Mouse (Mus musculus): ENCODE data around the gene Gm20604. TPM values are rescaled to one million over a fixed set of nuclear protein-coding genes. Genes with fewer than 3 reads are reported as not detected.

The Gm20604 gene
- polyA plus RNA-seq, 1 experiment from 2014 or later, result 31.0 TPM

GRCm38 (mm10) chr12:102761668-102762067 lies 3.2 kb upstream of the Gm20604 start:
- no peak overlapping the region for H3K4me3 ChIP-seq
- H3K9me3 ChIP-seq, result no peaks in the 10 kb centered on the region
- H3K4me1 ChIP-seq, result peaks cover 21% of the 10 kb centered on the region
- 91% methylated on average over 3 of the region's 3 CpGs for WGBS
- no peak overlapping the region for H3K27ac ChIP-seq (replicated peaks)
- H3K27me3 ChIP-seq (replicated peaks; ENCODE audit: low read depth, poor library complexity, severe bottlenecking), result no peaks in the 10 kb centered on the region
- no peak for DNase-seq (ENCODE audit: low spot score)
- peaks cover 41% of the 10 kb centered on the region for H3K36me3 ChIP-seq (replicated peaks)

GRCm38 (mm10) chr12:102758936-102759335 lies 464 bp upstream of the Gm20604 start:
- H3K27ac ChIP-seq (replicated peaks), result peak overlapping the region; percentile 63; the same call in 1 of the 2 replicates
- H3K4me1 ChIP-seq, result peaks cover 27% of the 10 kb centered on the region
- no peaks in the 10 kb centered on the region for H3K27me3 ChIP-seq (replicated peaks; ENCODE audit: low read depth, poor library complexity, severe bottlenecking)
- H3K4me3 ChIP-seq, result peak overlapping the region; percentile 81
- H3K36me3 ChIP-seq (replicated peaks), result peaks cover 42% of the 10 kb centered on the region
- DNase-seq (ENCODE audit: low spot score), result no peak
- WGBS, result 5% methylated on average over 5 of the region's 5 CpGs
- H3K9me3 ChIP-seq, result no peaks in the 10 kb centered on the region

- Histone ChIP-seq H3K36me3 (replicated peaks) (peaks cover 42% of the 10 kb centered on the region), H3K27me3 (replicated peaks; ENCODE audit: low read depth, poor library complexity, severe bottlenecking) (no peaks in the 10 kb centered on the region), H3K27ac (replicated peaks) (peak within 1 kb of the TSS; percentile 93), H3K4me3 (peak within 1 kb of the TSS; percentile 81), H3K4me1 (peaks cover 27% of the 10 kb centered on the region), H3K9me3 (no peaks in the 10 kb centered on the region)
- peak; percentile 98 for DNase-seq (ENCODE audit: low spot score)
- WGBS, result under 1% methylated on average over 73 of the region's 73 CpGs
Measured at GRCm38 (mm10) chr12:102757689-102758402, 626 bp downstream of the Gm20604 start, which contains the start of the genes Gm28051, Gon7 and Ubr7. Gm28051 (minus strand) TSS chr12:102757765. Gon7 (minus strand) TSS chr12:102757803. Ubr7 (plus strand) TSS chr12:102757967.

- Histone ChIP-seq H3K4me1 (peaks cover 27% of the 10 kb centered on the region), H3K9me3 (no peaks in the 10 kb centered on the region), H3K27ac (replicated peaks) (peak overlapping the region; percentile 93), H3K27me3 (replicated peaks; ENCODE audit: low read depth, poor library complexity, severe bottlenecking) (no peaks in the 10 kb centered on the region), H3K36me3 (replicated peaks) (peaks cover 42% of the 10 kb centered on the region), H3K4me3 (peak overlapping the region; percentile 81)
- no peak for DNase-seq (ENCODE audit: low spot score)
- 2% methylated on average over 46 of the region's 46 CpGs for WGBS
Measured at GRCm38 (mm10) chr12:102757055-102757688, 1.3 kb downstream of the Gm20604 start.

GRCm38 (mm10) chr12:102756304-102756703 lies 2.2 kb downstream of the Gm20604 start:
- H3K27ac ChIP-seq (replicated peaks), result no peak overlapping the region
- H3K36me3 ChIP-seq (replicated peaks), result peaks cover 43% of the 10 kb centered on the region
- WGBS, result 88% methylated on average over 7 of the region's 7 CpGs
- DNase-seq (ENCODE audit: low spot score), result peak; percentile 35
- H3K27me3 ChIP-seq (replicated peaks; ENCODE audit: low read depth, poor library complexity, severe bottlenecking), result no peaks in the 10 kb centered on the region
- H3K4me1 ChIP-seq, result peaks cover 27% of the 10 kb centered on the region
- peak overlapping the region; percentile 81 for H3K4me3 ChIP-seq
- no peaks in the 10 kb centered on the region for H3K9me3 ChIP-seq

- Histone ChIP-seq H3K4me3 (no peak overlapping the region), H3K9me3 (no peaks in the 10 kb centered on the region), H3K27ac (replicated peaks) (no peak overlapping the region), H3K4me1 (peaks cover 13% of the 10 kb centered on the region), H3K27me3 (replicated peaks; ENCODE audit: low read depth, poor library complexity, severe bottlenecking) (no peaks in the 10 kb centered on the region), H3K36me3 (replicated peaks) (peaks cover 47% of the 10 kb centered on the region)
- DNase-seq (ENCODE audit: low spot score), result no peak
- WGBS, result 90% methylated on average over 3 of the region's 3 CpGs
Measured at GRCm38 (mm10) chr12:102748256-102748655, 10.2 kb downstream of the Gm20604 start.

- Histone ChIP-seq H3K9me3 (no peaks in the 10 kb centered on the region), H3K4me3 (peak overlapping the region; percentile 94), H3K27me3 (replicated peaks; ENCODE audit: low read depth, poor library complexity, severe bottlenecking) (no peaks in the 10 kb centered on the region), H3K4me1 (peaks cover 25% of the 10 kb centered on the region), H3K36me3 (replicated peaks) (peaks cover 48% of the 10 kb centered on the region), H3K27ac (replicated peaks) (no peak overlapping the region)
- DNase-seq (ENCODE audit: low spot score), result no peak
- 69% methylated on average over 6 of the region's 6 CpGs for WGBS
Measured at GRCm38 (mm10) chr12:102744839-102745238, 13.6 kb downstream of the Gm20604 start.

- Histone ChIP-seq H3K27me3 (replicated peaks; ENCODE audit: low read depth, poor library complexity, severe bottlenecking) (no peaks in the 10 kb centered on the region), H3K36me3 (replicated peaks) (peaks cover 40% of the 10 kb centered on the region), H3K4me1 (peaks cover 25% of the 10 kb centered on the region), H3K4me3 (peak within 1 kb of the TSS; percentile 94), H3K9me3 (no peaks in the 10 kb centered on the region), H3K27ac (replicated peaks) (peak within 1 kb of the TSS; percentile 93)
- under 1% methylated on average over 63 of the region's 63 CpGs for WGBS
- DNase-seq (ENCODE audit: low spot score), result peak; percentile 93
Measured at GRCm38 (mm10) chr12:102743589-102744574, 14.6 kb downstream of the Gm20604 start, which contains the start of the genes Moap1 and Tmem251. Moap1 (minus strand) TSS chr12:102743661. Tmem251 (plus strand) TSS chr12:102743762.

GRCm38 (mm10) chr12:102743036-102743588 lies 15.4 kb downstream of the Gm20604 start:
- peak overlapping the region; percentile 94 for H3K4me3 ChIP-seq
- WGBS, result under 1% methylated on average over 33 of the region's 33 CpGs
- H3K9me3 ChIP-seq, result no peaks in the 10 kb centered on the region
- H3K27me3 ChIP-seq (replicated peaks; ENCODE audit: low read depth, poor library complexity, severe bottlenecking), result no peaks in the 10 kb centered on the region
- peak overlapping the region; percentile 93 for H3K27ac ChIP-seq (replicated peaks)
- H3K4me1 ChIP-seq, result peaks cover 25% of the 10 kb centered on the region
- peaks cover 33% of the 10 kb centered on the region for H3K36me3 ChIP-seq (replicated peaks)
- DNase-seq (ENCODE audit: low spot score), result no peak

- peaks cover 25% of the 10 kb centered on the region for H3K4me1 ChIP-seq
- no peaks in the 10 kb centered on the region for H3K9me3 ChIP-seq
- no peak for DNase-seq (ENCODE audit: low spot score)
- H3K4me3 ChIP-seq, result no peak overlapping the region
- WGBS, result 88% methylated on average over 7 of the region's 7 CpGs
- no peak overlapping the region for H3K27ac ChIP-seq (replicated peaks)
- H3K27me3 ChIP-seq (replicated peaks; ENCODE audit: low read depth, poor library complexity, severe bottlenecking), result no peaks in the 10 kb centered on the region
- peaks cover 24% of the 10 kb centered on the region for H3K36me3 ChIP-seq (replicated peaks)
Measured at GRCm38 (mm10) chr12:102742056-102742455, 16.4 kb downstream of the Gm20604 start.

- WGBS, result 73% methylated on average over 3 of the region's 3 CpGs
Measured at GRCm38 (mm10) chr12:102740285-102740684, 18.2 kb downstream of the Gm20604 start.

GRCm38 (mm10) chr12:102739096-102739495 lies 19.4 kb downstream of the Gm20604 start:
- Histone ChIP-seq H3K27me3 (replicated peaks; ENCODE audit: low read depth, poor library complexity, severe bottlenecking) (no peaks in the 10 kb centered on the region), H3K4me3 (no peak overlapping the region), H3K36me3 (replicated peaks) (peaks cover 13% of the 10 kb centered on the region), H3K4me1 (peaks cover 16% of the 10 kb centered on the region), H3K27ac (replicated peaks) (no peak overlapping the region), H3K9me3 (no peaks in the 10 kb centered on the region)
- DNase-seq (ENCODE audit: low spot score), result no peak
- WGBS, result 82% methylated on average over 5 of the region's 5 CpGs

More at GRCm38 (mm10) chr12:102740285-102740684, 18.2 kb downstream of the Gm20604 start:
- DNase-seq (ENCODE audit: low spot score), result no peak
- peaks cover 13% of the 10 kb centered on the region for H3K36me3 ChIP-seq (replicated peaks)
- H3K27ac ChIP-seq (replicated peaks), result no peak overlapping the region
- no peaks in the 10 kb centered on the region for H3K27me3 ChIP-seq (replicated peaks; ENCODE audit: low read depth, poor library complexity, severe bottlenecking)
- H3K4me3 ChIP-seq, result no peak overlapping the region
- no peaks in the 10 kb centered on the region for H3K9me3 ChIP-seq
- H3K4me1 ChIP-seq, result peaks cover 25% of the 10 kb centered on the region

All from embryonic facial prominence, embryonic 10.5 days (tissue).